Comparison of ENCODE assay signal across 33 mouse cellular contexts in the genomic region with DNA sequence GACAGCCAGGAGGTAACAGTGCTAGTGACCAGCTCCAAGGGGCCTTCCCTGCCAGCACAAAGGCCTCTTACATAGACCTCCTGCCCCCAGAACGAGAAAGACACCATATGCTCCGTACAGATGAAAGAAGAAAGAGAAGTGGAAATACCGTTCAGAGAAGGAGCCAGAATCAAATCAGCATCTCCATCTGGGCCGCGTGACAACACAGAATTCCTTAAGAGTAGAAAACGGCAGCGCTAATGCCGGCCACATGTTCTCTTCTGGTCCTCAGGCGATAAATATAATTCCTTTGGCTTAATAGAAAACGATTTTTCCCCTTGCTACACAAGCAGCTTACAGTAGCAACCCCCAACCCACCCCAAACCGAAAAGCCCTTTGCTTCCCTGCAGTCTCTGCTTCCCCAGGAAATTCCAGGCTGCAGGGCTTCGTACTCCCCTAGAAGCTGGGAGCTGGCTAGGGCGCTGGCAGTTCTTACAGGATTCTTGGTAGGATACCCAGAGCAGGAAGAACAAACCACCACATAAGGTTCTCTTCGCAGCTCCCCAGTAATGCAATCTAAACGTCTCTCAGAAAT. TPM values are rescaled to one million over a fixed set of nuclear protein-coding genes. Genes with fewer than 3 reads are reported as not detected.
DNase-seq lines count a peak whose midpoint lies in the region; ATAC-seq lines count a peak whose summit lies in the region.
"Had no signal": no experiment of that assay in that cellular context is flagged by ENCODE, and none has a peak within 500 bp of the region (broad histone marks: within the 10 kb centered on the region; RNA-seq: fewer than 3 reads in every experiment).

No protein-coding gene starts in this region.

- 67% methylated on average over 15 of the region's 15 CpGs for WGBS in embryonic facial prominence, embryonic 10.5 days
- WGBS in embryonic facial prominence, embryonic 13.5 days: 28% methylated on average over 15 of the region's 15 CpGs
- WGBS in limb, embryonic 13.5 days: 35% methylated on average over 15 of the region's 15 CpGs

- no peak overlapping the region for H3K4me3 ChIP-seq in embryonic facial prominence, embryonic 10.5 days
- no peak overlapping the region for H3K4me3 ChIP-seq in embryonic facial prominence, embryonic 13.5 days
- H3K4me3 ChIP-seq in limb, embryonic 13.5 days: no peak overlapping the region
- H3K4me3 ChIP-seq: forebrain, embryonic 13.5 days; hindbrain, embryonic 10.5 days; intestine, embryonic 15.5 days; layer of hippocampus, adult 2 months; midbrain, embryonic 10.5 days; myocyte; neural tube, embryonic 13.5 days had no signal

- H3K9ac ChIP-seq in embryonic facial prominence, embryonic 13.5 days: no peak overlapping the region
- H3K9ac ChIP-seq in limb, embryonic 13.5 days: no peak overlapping the region
- H3K9ac ChIP-seq: forebrain, embryonic 13.5 days; intestine, embryonic 15.5 days; liver, postnatal 0 days; neural tube, embryonic 13.5 days had no signal

- no peaks in the 10 kb centered on the region for H3K36me3 ChIP-seq in embryonic facial prominence, embryonic 10.5 days (replicated peaks)
- no peaks in the 10 kb centered on the region for H3K36me3 ChIP-seq in embryonic facial prominence, embryonic 13.5 days
- H3K36me3 ChIP-seq in limb, embryonic 13.5 days: no peaks in the 10 kb centered on the region
- H3K36me3 ChIP-seq: G1E; hindbrain, embryonic 10.5 days; intestine, embryonic 15.5 days; midbrain, embryonic 10.5 days; neural tube, embryonic 13.5 days had no signal

- ATAC-seq in embryonic facial prominence, embryonic 13.5 days (ENCODE audit: insufficient number of reproducible peaks, insufficient read depth, low FRiP score, low TSS enrichment, low read depth): peak; percentile 79; the same call in 1 of the 2 replicates
- ATAC-seq in limb, embryonic 13.5 days (ENCODE audit: low FRiP score, low read depth): peak; percentile 54; the same call in 1 of the 2 replicates
- ATAC-seq: forebrain, embryonic 13.5 days; hindbrain, embryonic 16.5 days; intestine, embryonic 15.5 days; liver, postnatal 0 days; lung, postnatal 0 days; midbrain, embryonic 16.5 days had no signal

- DNase-seq in layer of hippocampus, adult 11-12 months (ENCODE audit: low spot score): peak; percentile 37
- DNase-seq in layer of hippocampus, adult 8-10 months (ENCODE audit: low spot score in 2 of 2): no peak
- peak; percentile 33 for DNase-seq in embryonic facial prominence, embryonic 10.5 days (ENCODE audit: low spot score)
- DNase-seq in thymus, postnatal 10 days (ENCODE audit: low spot score in 2 of 2): no peak
- DNase-seq in c-Kit-positive CD71-positive TER-119-positive erythroid progenitor cells, embryonic 14.5 days (ENCODE audit: low spot score): no peak
- DNase-seq: adrenal gland, adult 2 months; B cell, adult 2 months; cerebellum, adult 18-20 months; cerebellum, postnatal 25 days; gastrocnemius, postnatal 14 days; heart, adult 11 months; kidney, adult 8-10 months; kidney, postnatal 10 days; liver, postnatal 0 days; retina, postnatal 1 day; spleen, adult 18-20 months; thymus, postnatal 25 days had no signal

- H3K27ac ChIP-seq in embryonic facial prominence, embryonic 10.5 days (replicated peaks): peak overlapping the region; percentile 19
- peak overlapping the region; percentile 83 for H3K27ac ChIP-seq in embryonic facial prominence, embryonic 13.5 days
- H3K27ac ChIP-seq in limb, embryonic 13.5 days: 0 out of 2 replicates have a peak overlapping the region, but pooled peaks have one; percentile 39
- H3K27ac ChIP-seq: forebrain, embryonic 13.5 days; hindbrain, embryonic 10.5 days; intestine, embryonic 15.5 days; layer of hippocampus, adult 2 months; midbrain, embryonic 10.5 days; neural tube, embryonic 13.5 days had no signal

- H3K27me3 ChIP-seq in embryonic facial prominence, embryonic 10.5 days (replicated peaks; ENCODE audit: low read depth, poor library complexity, severe bottlenecking): no peaks in the 10 kb centered on the region
- no peaks in the 10 kb centered on the region; the same call in 1 of the 2 replicates for H3K27me3 ChIP-seq in embryonic facial prominence, embryonic 13.5 days
- no peaks in the 10 kb centered on the region for H3K27me3 ChIP-seq in limb, embryonic 13.5 days
- H3K27me3 ChIP-seq: intestine, embryonic 15.5 days; neural tube, embryonic 13.5 days had no signal

- H3K4me1 ChIP-seq in embryonic facial prominence, embryonic 10.5 days: peaks cover 4% of the 10 kb centered on the region; the same call in 1 of the 2 replicates
- H3K4me1 ChIP-seq in embryonic facial prominence, embryonic 13.5 days: peaks cover 34% of the 10 kb centered on the region
- peaks cover 21% of the 10 kb centered on the region for H3K4me1 ChIP-seq in limb, embryonic 13.5 days
- H3K4me1 ChIP-seq: forebrain, embryonic 13.5 days; hindbrain, embryonic 10.5 days; intestine, embryonic 15.5 days; midbrain, embryonic 10.5 days; neural tube, embryonic 13.5 days had no signal

- H3K4me2 ChIP-seq in embryonic facial prominence, embryonic 13.5 days: peak overlapping the region; percentile 3
- H3K4me2 ChIP-seq in limb, embryonic 13.5 days (replicated peaks): peak overlapping the region; percentile 14; the same call in 1 of the 2 replicates
- H3K4me2 ChIP-seq: forebrain, embryonic 13.5 days; heart, embryonic 11.5 days; intestine, embryonic 15.5 days; liver, embryonic 11.5 days; neural tube, embryonic 13.5 days had no signal

- H3K9me3 ChIP-seq in embryonic facial prominence, embryonic 10.5 days: no peaks in the 10 kb centered on the region
- H3K9me3 ChIP-seq in embryonic facial prominence, embryonic 13.5 days: no peaks in the 10 kb centered on the region
- H3K9me3 ChIP-seq in limb, embryonic 13.5 days: no peaks in the 10 kb centered on the region
- H3K9me3 ChIP-seq: forebrain, embryonic 13.5 days; hindbrain, embryonic 10.5 days; intestine, embryonic 15.5 days; midbrain, embryonic 10.5 days; neural tube, embryonic 13.5 days had no signal

RNA-seq across cellular contexts. Expression of a gene that starts 9.2 kb away (rescaled TPM):
- total RNA-seq in layer of hippocampus, adult 8-10 months (2022): 1 to 10 TPM; 1.7 to 2.9 (median 2.7) TPM
- 0.91 and 2.5 TPM in 2 replicates for polyA plus RNA-seq in embryonic facial prominence, embryonic 10.5 days (2016; fragmentation: Nextera tagmentation; extraction: Ambion mirVana)
- polyA plus RNA-seq in embryonic facial prominence, embryonic 13.5 days (2015; fragmentation: Nextera tagmentation; extraction: Ambion mirVana): 27.8 and 31.5 TPM in 2 replicates
- 14.0 and 16.7 TPM in 2 replicates for polyA plus RNA-seq in limb, embryonic 13.5 days (2015; fragmentation: Nextera tagmentation; extraction: Ambion mirVana)
- total RNA-seq: CH12.LX had no signal
- polyA plus RNA-seq: G1E; heart, embryonic 11.5 days; myocyte had no signal

Comparison
In these comparisons a context has a peak if more than half of its experiments do, and no peak if none do; other contexts are left out.
1. DNase-seq: peak in layer of hippocampus, adult 11-12 months (single experiment) and embryonic facial prominence, embryonic 10.5 days (single experiment); none in layer of hippocampus, adult 8-10 months (0 of 2), thymus, postnatal 10 days (0 of 2) and c-Kit-positive CD71-positive TER-119-positive erythroid progenitor cells, embryonic 14.5 days (single experiment).
2. H3K27ac ChIP-seq: peak in every context shown above with its lines; median percentile 83 in embryonic facial prominence, embryonic 13.5 days; 39 in limb, embryonic 13.5 days; 19 in embryonic facial prominence, embryonic 10.5 days.